Mouse (Mus musculus) ovary, postnatal 10 days (tissue): ENCODE measurements at regions not wholly inside any gene's neighbourhood (a gene's known extent, or its start where the extent isn't known, plus 50 kb on each side); places are given as distances from the start of the nearest gene placed in this dataset.

Experiments used
- DNase-seq: peaks from one replicate; pipeline ENCODE4 v3.0.0; 2022; ENCODE audit warnings: low spot score

DNA sequence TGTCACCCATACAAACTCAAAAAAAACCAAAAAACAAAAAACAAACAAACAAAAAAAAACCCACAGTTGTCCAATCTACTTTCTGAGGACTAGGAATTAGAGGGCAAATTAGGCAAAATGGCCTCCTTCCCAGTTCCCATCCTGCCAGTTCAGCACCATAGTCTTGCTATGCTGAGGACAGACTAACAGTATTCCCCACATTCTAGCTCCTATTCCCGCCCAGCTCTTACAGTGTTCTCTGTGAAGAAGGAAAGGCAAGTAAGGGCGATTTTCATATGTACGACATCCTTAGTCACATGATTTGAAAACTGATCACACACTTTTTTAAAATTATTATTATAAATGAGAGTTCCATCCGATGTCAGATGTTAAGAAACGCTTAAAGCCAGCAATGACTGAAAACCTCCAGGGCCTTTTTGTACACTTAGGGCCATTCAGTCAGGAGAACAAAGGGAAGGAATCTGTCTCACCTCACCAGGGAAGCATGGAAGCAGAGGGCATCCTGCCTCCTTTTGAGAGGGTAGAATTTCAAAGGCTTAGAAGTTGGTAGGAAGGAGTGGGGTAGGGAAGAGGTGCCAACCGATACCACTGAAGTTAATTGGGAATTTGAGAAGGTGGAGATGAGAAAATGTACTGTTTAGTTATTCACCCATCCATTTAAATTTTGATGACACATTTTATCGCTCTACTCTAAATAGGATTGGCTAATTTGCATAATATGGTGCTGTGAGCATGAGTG lies 70.1 kb upstream of the Lrig3 start:
- no peak for DNase-seq

DNA sequence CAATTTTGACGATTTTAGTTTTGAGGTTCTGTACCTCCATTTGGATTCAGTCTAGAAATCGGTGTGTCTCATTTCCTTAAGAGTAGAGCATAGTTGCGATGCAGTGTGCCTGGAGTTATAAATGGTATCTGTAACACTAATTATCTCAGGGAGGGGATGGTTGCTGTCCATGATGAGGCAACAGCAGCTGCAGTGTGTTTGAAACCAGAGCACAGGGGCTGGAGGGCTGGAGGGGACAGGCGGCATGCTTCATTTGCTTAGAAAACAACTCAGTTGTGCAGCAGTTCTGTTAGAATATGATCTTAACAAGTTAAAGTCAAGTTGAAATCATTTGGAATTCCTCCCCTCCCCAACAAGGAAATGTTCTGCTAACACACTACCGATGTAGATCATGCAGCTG lies 69.3 kb upstream of the Lrig3 start:
- no peak for DNase-seq

DNA sequence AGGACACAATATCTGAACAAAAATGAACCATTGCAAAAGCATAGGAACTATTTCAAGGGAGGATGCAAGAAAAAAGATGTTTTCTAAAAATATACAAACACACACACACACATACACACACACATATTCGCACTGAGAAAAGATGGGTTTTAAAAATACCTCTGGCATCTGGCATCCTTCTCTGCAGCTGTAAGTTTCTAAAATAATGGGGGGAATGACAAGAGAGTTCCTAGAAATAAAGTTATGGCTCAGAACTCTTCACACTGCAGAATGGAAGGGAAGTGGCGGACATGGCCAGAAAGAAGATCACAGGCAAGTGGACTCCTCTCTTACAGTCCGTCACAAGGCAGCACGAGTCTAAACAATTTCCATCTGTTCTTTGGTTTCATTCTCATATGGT lies 66.5 kb upstream of the Lrig3 start:
- no peak for DNase-seq

DNA sequence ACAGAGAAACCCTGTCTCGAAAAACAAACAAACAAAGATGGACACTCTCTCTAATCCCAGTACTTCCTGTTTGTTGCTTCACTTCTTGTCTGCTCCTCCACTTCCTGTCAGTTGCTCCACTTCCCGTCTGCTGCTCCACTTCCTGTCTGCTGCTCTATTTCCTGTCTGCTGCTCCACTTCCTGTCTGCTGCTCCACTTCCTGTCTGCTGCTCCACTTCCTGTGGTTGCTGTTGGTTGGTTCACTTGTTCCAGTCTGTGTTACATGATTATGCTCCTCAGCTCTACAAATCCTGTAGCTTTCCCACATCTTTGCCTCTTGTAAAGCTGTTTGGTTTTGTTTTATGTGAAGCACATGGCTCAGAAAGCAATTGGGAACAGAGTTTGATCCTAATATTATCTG lies 65.4 kb upstream of the Lrig3 start:
- DNase-seq: no peak

DNA sequence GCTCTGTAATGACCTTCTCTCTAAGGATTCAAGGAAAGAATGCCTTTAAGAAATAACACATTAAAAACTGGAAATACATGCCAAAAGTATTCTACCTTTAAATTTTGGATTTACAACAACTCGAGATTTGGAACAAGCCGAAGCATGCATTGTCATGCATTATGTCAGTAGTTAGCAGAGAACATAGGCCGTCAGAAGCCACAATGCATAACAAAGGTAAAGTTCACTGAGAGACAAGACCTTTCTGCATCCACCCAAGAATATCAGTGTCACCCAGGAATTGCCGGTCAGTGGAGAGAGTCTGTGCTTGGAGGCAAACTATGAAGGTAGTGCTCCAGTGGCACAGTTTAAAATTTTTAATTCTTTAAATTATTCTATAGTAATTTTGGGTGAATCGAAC lies 63.3 kb upstream of the Lrig3 start:
- no peak for DNase-seq

DNA sequence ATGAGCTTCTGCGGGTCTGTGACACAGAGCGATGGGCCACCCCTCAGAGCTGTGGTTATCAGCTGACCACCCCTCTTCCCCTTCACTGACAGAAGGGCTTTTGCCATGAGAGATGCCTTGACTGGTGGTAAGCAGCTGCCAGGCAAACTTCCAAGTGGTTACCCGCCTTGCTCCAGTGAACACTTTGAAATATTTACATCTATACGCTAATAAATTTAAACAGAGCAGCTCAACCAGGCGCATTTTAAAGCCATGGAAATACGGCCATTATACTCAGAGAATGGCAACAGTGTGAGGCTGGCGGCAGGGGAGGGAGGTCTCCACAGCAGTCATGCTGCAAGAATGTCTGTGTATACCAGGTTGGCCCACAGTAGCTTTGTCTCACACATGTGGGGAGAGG lies 53.8 kb upstream of the Lrig3 start:
- DNase-seq: no peak
